Mouse (Mus musculus): ENCODE measurements around the gene Iqcm. TPM values are rescaled to one million over a fixed set of nuclear protein-coding genes. Genes with fewer than 3 reads are reported as not detected.

The Iqcm gene
- polyA plus RNA-seq (2017; shearing (Covaris generic)), result not detected

GRCm38 (mm10) chr8:75448394-75448793, at the start of gene Iqcm:
Iqcm (plus strand) TSS chr8:75448694.

GRCm38 (mm10) chr8:75406489-75406888, 42.0 kb upstream of the Iqcm start, which contains the start of gene Gm10358:
Gm10358 (minus strand) TSS chr8:75406589.

Other genes with a start within 250 kb of the Iqcm start
- 1 to 10 TPM in 1 of 2 experiments, under 1 TPM in 1; 0.10 to 1.6 TPM for gene Rasd2, start 234.8 kb upstream of the Iqcm start, polyA plus RNA-seq (2017; shearing (Covaris generic))
- under 1 TPM; 0.21 to 0.26 TPM for gene Gm10358, start 42.1 kb upstream of the Iqcm start, polyA plus RNA-seq (2017; shearing (Covaris generic))